Mouse (Mus musculus) C2C12 (cell line): ENCODE results near the gene Mthfsd.

Experiments used
- CEBPB ChIP-seq: IDR thresholded peaks from one replicate; pipeline ENCODE4 v1.6.1; 2011; ENCODE audit warnings: low read depth, mild to moderate bottlenecking, control low read depth, moderate library complexity
- CTCF ChIP-seq: IDR thresholded peaks from one replicate; pipeline ENCODE4 v1.5.1; 2011; ENCODE audit not compliant: control insufficient read depth, insufficient read depth, insufficient read length
- FOSL1 ChIP-seq: IDR thresholded peaks from one replicate; pipeline ENCODE4 v1.8.0; 2011; ENCODE audit warnings: mild to moderate bottlenecking, low read length; ENCODE audit not compliant: poor library complexity, insufficient read depth, severe bottlenecking
- MAX ChIP-seq: IDR thresholded peaks from one replicate; pipeline ENCODE4 v1.6.1; 2011; ENCODE audit warnings: mild to moderate bottlenecking, control low read depth
- MYOG ChIP-seq: IDR thresholded peaks from one replicate; pipeline ENCODE4 v1.6.1; 2011; ENCODE audit not compliant: control insufficient read depth, insufficient read length; ENCODE audit errors: extremely low read depth
- USF1 ChIP-seq: IDR thresholded peaks from one replicate; pipeline ENCODE4 v1.6.1; 2011; ENCODE audit warnings: low read depth, mild to moderate bottlenecking, control low read depth, moderate library complexity

DNA sequence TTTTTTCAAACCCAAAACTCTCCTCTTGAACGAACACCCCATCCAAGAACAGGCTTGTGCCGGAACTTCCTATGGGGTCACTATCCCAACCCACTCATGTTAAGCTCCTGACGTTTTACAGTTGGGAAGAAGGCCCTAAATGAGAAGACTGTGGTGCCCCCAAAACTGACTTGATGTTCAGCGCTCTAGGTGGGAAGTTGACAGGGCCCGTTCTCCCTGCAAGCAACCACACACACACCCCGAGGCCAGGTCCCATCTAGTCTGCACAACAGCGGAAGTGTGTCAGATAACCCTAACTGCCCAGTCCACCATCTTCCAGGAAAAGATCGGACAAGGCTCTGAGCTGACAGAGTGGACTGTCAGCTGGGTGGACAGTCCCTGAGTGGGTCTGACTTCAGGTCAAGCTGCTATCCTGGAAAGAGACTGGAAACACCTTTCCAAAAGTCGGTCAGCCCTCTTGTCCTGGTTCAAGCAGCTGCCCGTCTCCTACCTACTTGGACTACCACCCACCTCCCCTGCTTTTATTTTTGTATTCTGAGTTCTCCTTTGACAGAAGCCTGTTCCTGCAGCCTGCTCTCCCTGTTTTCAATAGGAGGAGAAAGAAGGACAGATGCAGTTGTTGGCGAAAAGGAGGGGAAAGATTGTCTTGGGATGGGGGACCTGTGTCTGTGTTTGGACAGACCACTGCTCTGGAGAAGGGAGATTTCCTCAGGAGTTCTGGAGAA, 35.6 kb downstream of the Mthfsd start:
- TF ChIP-seq CTCF, result no peak
- TF ChIP-seq MAX, result no peak
- no peak for TF ChIP-seq MYOG
- TF ChIP-seq CEBPB, result no peak
- no peak for TF ChIP-seq FOSL1
- TF ChIP-seq USF1, result no peak
